Mouse (Mus musculus) lung, embryonic 14.5 days (tissue): ENCODE data around the gene Tle3. TPM values are rescaled to one million over a fixed set of nuclear protein-coding genes. Genes with fewer than 3 reads are reported as not detected.
A peak's percentile ranks its signal among the peaks of the same experiment; 100 is the strongest.

Experiments used
- ATAC-seq: fragments of 200-750 bp; cut with Nextera tagmentation; 2 replicates; pipeline ENCODE4 v1.8.0; 2017; ENCODE audit warnings: mild to moderate bottlenecking, moderate TSS enrichment, moderate library complexity; ENCODE audit not compliant: insufficient read depth
- DNase-seq: peaks from one replicate; pipeline ENCODE4 v3.0.0-alpha.2; 2015
- H3K27ac ChIP-seq: fragments of 300-500 bp; sonication (generic); 2 replicates; pipeline ENCODE4 v1.5.1; 2014; ENCODE audit warnings: low read depth, mild to moderate bottlenecking, moderate library complexity
- H3K27me3 ChIP-seq: fragments of 300-500 bp; sonication (generic); 2 replicates; pipeline ENCODE4 v1.6.1; 2014; ENCODE audit warnings: low read length, control low read depth; ENCODE audit not compliant: insufficient read depth
- H3K36me3 ChIP-seq: fragments of 300-500 bp; sonication (generic); 2 replicates; pipeline ENCODE4 v1.6.1; 2014; ENCODE audit warnings: control low read depth; ENCODE audit not compliant: insufficient read depth
- H3K4me1 ChIP-seq: fragments of 300-500 bp; sonication (generic); 2 replicates; pipeline ENCODE4 v1.6.1; 2014; ENCODE audit warnings: antibody characterized with exemption, control low read depth; ENCODE audit not compliant: insufficient read depth
- H3K4me2 ChIP-seq: fragments of 300-500 bp; sonication (generic); 2 replicates; pipeline ENCODE4 v1.6.1; 2014; ENCODE audit warnings: mild to moderate bottlenecking
- H3K4me3 ChIP-seq: fragments of 300-500 bp; sonication (generic); 2 replicates; pipeline ENCODE4 v1.5.1; 2014; ENCODE audit warnings: low read depth, low read length
- H3K9ac ChIP-seq: fragments of 300-500 bp; sonication (generic); 2 replicates; pipeline ENCODE4 v1.6.1; 2014
- H3K9me3 ChIP-seq: fragments of 300-500 bp; sonication (generic); 2 replicates; pipeline ENCODE4 v1.6.1; 2016; ENCODE audit warnings: low read depth, low read length, control low read depth
- CTCF ChIP-seq: IDR thresholded peaks from 2 replicates; pipeline ENCODE4 v1.5.1; 2016; ENCODE audit warnings: antibody characterized with exemption, low read depth
- WGBS: fragments of 180-500 bp; shearing (Covaris S2); extraction: QIAGEN DNeasy Blood & Tissue Kit; methylation state at CpG from one replicate; pipeline ENCODE4 v1.1.7; 2014; 5-methylcytosine and 5-hydroxymethylcytosine counted together
- polyA plus RNA-seq: library from polyadenylated mRNA; unstranded; fragments of >200 nt; fragmentation: Nextera tagmentation; extraction: Ambion mirVana; gene quantifications from 2 replicates; pipeline ENCODE4 v1.2.1, GENCODE M21; 2014

Tle3 gene
- polyA plus RNA-seq, 1 experiment from 2014 or later = 32.5 TPM

- Histone ChIP-seq H3K36me3 (peaks cover 25% of the 10 kb centered on the region), H3K4me2 (peak overlapping the region; percentile 99), H3K9me3 (no peaks in the 10 kb centered on the region), H3K27me3 (no peaks in the 10 kb centered on the region), H3K27ac (peak overlapping the region; percentile 97), H3K4me1 (peaks cover 48% of the 10 kb centered on the region), H3K9ac (peak overlapping the region; percentile 98), H3K4me3 (peak overlapping the region; percentile 93)
- under 1% methylated on average over 39 of the region's 42 CpGs for WGBS
- peak; percentile 16 for ATAC-seq
- no peak for TF ChIP-seq CTCF
- peak; percentile 38 for DNase-seq
These were observed 377 bp downstream of the Tle3 start for GRCm38 (mm10) chr9:61372510-61372975.

GRCm38 (mm10) chr9:61372976-61373633, 939 bp downstream of the Tle3 start:
- no peak for ATAC-seq
- peak overlapping the region; percentile 99 for H3K4me2 ChIP-seq
- peak overlapping the region; percentile 98 for H3K9ac ChIP-seq
- no peaks in the 10 kb centered on the region for H3K9me3 ChIP-seq
- H3K27ac ChIP-seq = peak overlapping the region; percentile 97
- no peaks in the 10 kb centered on the region for H3K27me3 ChIP-seq
- WGBS = 1% methylated on average over 58 of the region's 66 CpGs
- H3K4me1 ChIP-seq = peaks cover 48% of the 10 kb centered on the region
- H3K4me3 ChIP-seq = peak overlapping the region; percentile 93
- H3K36me3 ChIP-seq = peaks cover 30% of the 10 kb centered on the region
- peak; percentile 79 for DNase-seq
- peak; percentile 42 for TF ChIP-seq CTCF

- Histone ChIP-seq H3K27me3 (no peaks in the 10 kb centered on the region), H3K4me3 (peak overlapping the region; percentile 93), H3K4me1 (peaks cover 48% of the 10 kb centered on the region), H3K9me3 (no peaks in the 10 kb centered on the region), H3K27ac (peak overlapping the region; percentile 97), H3K4me2 (peak overlapping the region; percentile 99), H3K9ac (peak overlapping the region; percentile 98), H3K36me3 (peaks cover 35% of the 10 kb centered on the region)
- no peak for ATAC-seq
- WGBS = 1% methylated on average over 23 of the region's 23 CpGs
- TF ChIP-seq CTCF = no peak
- no peak for DNase-seq
These were observed 1.4 kb downstream of the Tle3 start for GRCm38 (mm10) chr9:61373634-61373941.

GRCm38 (mm10) chr9:61373942-61374900, 2.1 kb downstream of the Tle3 start:
- peaks cover 44% of the 10 kb centered on the region for H3K4me1 ChIP-seq
- 1% methylated on average over 51 of the region's 51 CpGs for WGBS

GRCm38 (mm10) chr9:61375002-61375401, 2.8 kb downstream of the Tle3 start:
- Histone ChIP-seq H3K4me1 (peaks cover 48% of the 10 kb centered on the region), H3K4me3 (peak overlapping the region; percentile 93), H3K4me2 (peak overlapping the region; percentile 99), H3K9ac (peak overlapping the region; percentile 98), H3K36me3 (peaks cover 45% of the 10 kb centered on the region), H3K27ac (no peak overlapping the region), H3K27me3 (no peaks in the 10 kb centered on the region), H3K9me3 (no peaks in the 10 kb centered on the region)
- no peak for ATAC-seq
- no peak for DNase-seq
- WGBS = 31% methylated on average over 5 of the region's 5 CpGs
- no peak for TF ChIP-seq CTCF

More at GRCm38 (mm10) chr9:61373942-61374900, 2.1 kb downstream of the Tle3 start:
- no peaks in the 10 kb centered on the region for H3K9me3 ChIP-seq
- TF ChIP-seq CTCF = peak; percentile 44; the same call in 1 of the 2 replicates
- DNase-seq (peak; percentile 79), ATAC-seq (no peak)
- peak overlapping the region; percentile 93 for H3K4me3 ChIP-seq
- H3K27me3 ChIP-seq = no peaks in the 10 kb centered on the region
- H3K9ac ChIP-seq = peak overlapping the region; percentile 98
- peaks cover 42% of the 10 kb centered on the region for H3K36me3 ChIP-seq
- H3K27ac ChIP-seq = peak overlapping the region; percentile 97
- H3K4me2 ChIP-seq = peak overlapping the region; percentile 99

GRCm38 (mm10) chr9:61375802-61376561, 3.8 kb downstream of the Tle3 start:
- peak overlapping the region; percentile 16 for H3K9ac ChIP-seq
- WGBS = 41% methylated on average over 11 of the region's 11 CpGs
- ATAC-seq = no peak

More at GRCm38 (mm10) chr9:61375802-61376561, 3.8 kb downstream of the Tle3 start:
- Histone ChIP-seq H3K9me3 (no peaks in the 10 kb centered on the region), H3K27ac (no peak overlapping the region), H3K4me2 (peak overlapping the region; percentile 99), H3K4me1 (peaks cover 52% of the 10 kb centered on the region), H3K36me3 (peaks cover 54% of the 10 kb centered on the region), H3K4me3 (0 out of 2 replicates have a peak overlapping the region, but pooled peaks have one; percentile 93), H3K27me3 (no peaks in the 10 kb centered on the region)
- no peak for DNase-seq
- TF ChIP-seq CTCF = no peak
